Mouse (Mus musculus): Measurements from ENCODE around the gene Cpn2.

Gene Cpn2

GRCm38 (mm10) chr16:30267359-30267758, at the start of gene Cpn2:
Gene Cpn2, minus strand, starts transcription at chr16:30267499.
- no peak for DNase-seq

- DNase-seq, result no peak
These were observed 46.9 kb upstream of the Cpn2 start for GRCm38 (mm10) chr16:30314236-30314635.

- no peak for DNase-seq
These were observed 43.3 kb upstream of the Cpn2 start, which contains the start of gene Gp5 for GRCm38 (mm10) chr16:30310647-30311046. Gene Gp5, minus strand, starts transcription at chr16:30310779.

- DNase-seq, result no peak
These were observed 42.8 kb upstream of the Cpn2 start for GRCm38 (mm10) chr16:30310171-30310515.

GRCm38 (mm10) chr16:30309395-30310170, 42.3 kb upstream of the Cpn2 start:
- DNase-seq, result peak in 1 of 2 experiments; percentile 15

GRCm38 (mm10) chr16:30308616-30309394, 41.5 kb upstream of the Cpn2 start:
- DNase-seq, result peak; percentile 40 to 52

GRCm38 (mm10) chr16:30307961-30308615, 40.8 kb upstream of the Cpn2 start:
- DNase-seq, result peak; percentile 18 to 48

- no peak for DNase-seq
These were observed 40.0 kb upstream of the Cpn2 start for GRCm38 (mm10) chr16:30307306-30307705.

- DNase-seq, result no peak
These were observed 38.8 kb upstream of the Cpn2 start for GRCm38 (mm10) chr16:30306102-30306501.

GRCm38 (mm10) chr16:30304236-30304635, 36.9 kb upstream of the Cpn2 start:
- peak in 1 of 2 experiments; percentile 35 for DNase-seq

- no peak for DNase-seq
These were observed 36.1 kb upstream of the Cpn2 start for GRCm38 (mm10) chr16:30303411-30303810.

GRCm38 (mm10) chr16:30302686-30303085, 35.4 kb upstream of the Cpn2 start:
- DNase-seq, result no peak

- no peak for DNase-seq
These were observed 32.5 kb upstream of the Cpn2 start for GRCm38 (mm10) chr16:30299711-30300277.

GRCm38 (mm10) chr16:30297450-30297849, 30.2 kb upstream of the Cpn2 start:
- DNase-seq, result peak in 1 of 2 experiments; percentile 16

GRCm38 (mm10) chr16:30296601-30297275, 29.4 kb upstream of the Cpn2 start:
- peak in 1 of 2 experiments; percentile 14 for DNase-seq

- peak in 1 of 2 experiments; percentile 2 for DNase-seq
These were observed 27.8 kb upstream of the Cpn2 start for GRCm38 (mm10) chr16:30295106-30295505.

- no peak for DNase-seq
These were observed 23.1 kb upstream of the Cpn2 start for GRCm38 (mm10) chr16:30290436-30290835.

- no peak for DNase-seq
These were observed 18.4 kb upstream of the Cpn2 start for GRCm38 (mm10) chr16:30285701-30286100.

GRCm38 (mm10) chr16:30283743-30284337, 16.5 kb upstream of the Cpn2 start:
- DNase-seq, result peak in 1 of 2 experiments; percentile 54

GRCm38 (mm10) chr16:30282844-30283495, 15.7 kb upstream of the Cpn2 start, which contains the start of gene Lrrc15:
Gene Lrrc15, minus strand, starts transcription at chr16:30283256.
- peak; percentile 46 to 56 for DNase-seq

GRCm38 (mm10) chr16:30280676-30281297, 13.5 kb upstream of the Cpn2 start:
- no peak for DNase-seq

Data from lung, postnatal 4 days (tissue).